Mouse (Mus musculus): ENCODE measurements around the gene Gm17662.

The Gm17662 gene

GRCm38 (mm10) chr4:104888499-104889262 is 31.6 kb downstream of the Gm17662 start:
- no peak for DNase-seq

GRCm38 (mm10) chr4:104891708-104892107 is 34.6 kb downstream of the Gm17662 start:
- DNase-seq = peak; percentile 57

GRCm38 (mm10) chr4:104893588-104893987 is 36.5 kb downstream of the Gm17662 start:
- no peak for DNase-seq

- peak; percentile 45 for DNase-seq
Observed at GRCm38 (mm10) chr4:104894004-104894734, 37.0 kb downstream of the Gm17662 start.

GRCm38 (mm10) chr4:104902836-104903235 is 45.7 kb downstream of the Gm17662 start:
- DNase-seq = no peak

GRCm38 (mm10) chr4:104905049-104905448 is 47.9 kb downstream of the Gm17662 start:
- DNase-seq = no peak
